Mouse (Mus musculus) heart, embryonic 16.5 days (tissue): ENCODE measurements around the gene Gm21987. TPM values are rescaled to one million over a fixed set of nuclear protein-coding genes. Genes with fewer than 3 reads are reported as not detected.

Experiments
- ATAC-seq: fragments of 200-750 bp; cut with Nextera tagmentation; replicated peaks from 2 replicates; pipeline ENCODE4 v1.8.0; 2017; ENCODE audit warnings: moderate number of reproducible peaks; ENCODE audit not compliant: insufficient read depth, low FRiP score; ENCODE audit errors: extremely low read depth
- H3K27ac ChIP-seq: fragments of 300-500 bp; sonication (generic); 2 replicates; pipeline ENCODE4 v1.5.1; 2014; ENCODE audit warnings: mild to moderate bottlenecking, low read length, control low read depth, moderate library complexity
- H3K27me3 ChIP-seq: fragments of 300-500 bp; sonication (generic); 2 replicates; pipeline ENCODE4 v1.6.1; 2014; ENCODE audit warnings: low read length, mixed read lengths; ENCODE audit not compliant: control insufficient read depth, insufficient read depth
- H3K36me3 ChIP-seq: fragments of 300-500 bp; sonication (generic); 2 replicates; pipeline ENCODE4 v1.6.1; 2014; ENCODE audit not compliant: control insufficient read depth, insufficient read depth
- H3K4me1 ChIP-seq: fragments of 300-500 bp; sonication (generic); 2 replicates; pipeline ENCODE4 v1.6.1; 2014; ENCODE audit warnings: low read length, mixed read lengths; ENCODE audit not compliant: control insufficient read depth, insufficient read depth
- H3K4me2 ChIP-seq: fragments of 300-500 bp; sonication (generic); 2 replicates; pipeline ENCODE4 v1.6.1; 2014; ENCODE audit warnings: low read depth, mild to moderate bottlenecking, control low read depth, low read length
- H3K4me3 ChIP-seq: fragments of 300-500 bp; sonication (generic); 2 replicates; pipeline ENCODE4 v1.5.1; 2014; ENCODE audit warnings: mild to moderate bottlenecking, control low read depth, low read length
- H3K9ac ChIP-seq: fragments of 300-500 bp; sonication (generic); 2 replicates; pipeline ENCODE4 v1.6.1; 2014; ENCODE audit warnings: low read length, control low read depth
- H3K9me3 ChIP-seq: fragments of 300-500 bp; sonication (generic); replicated peaks from 2 replicates; pipeline ENCODE4 v1.6.1; 2016; ENCODE audit warnings: low read length; ENCODE audit not compliant: control insufficient read depth
- WGBS: fragments of 180-500 bp; shearing (Covaris S2); extraction: QIAGEN DNeasy Blood & Tissue Kit; methylation state at CpG from one replicate; pipeline ENCODE4 v1.1.7; 2014; 5-methylcytosine and 5-hydroxymethylcytosine counted together
- polyA plus RNA-seq: library from polyadenylated mRNA; unstranded; fragments of >200 nt; fragmentation: Nextera tagmentation; extraction: Ambion mirVana; gene quantifications from 2 replicates; pipeline ENCODE4 v1.2.1, GENCODE M21; 2015

The Gm21987 gene
- polyA plus RNA-seq, 1 experiment from 2014 or later: 2.3 TPM

DNA sequence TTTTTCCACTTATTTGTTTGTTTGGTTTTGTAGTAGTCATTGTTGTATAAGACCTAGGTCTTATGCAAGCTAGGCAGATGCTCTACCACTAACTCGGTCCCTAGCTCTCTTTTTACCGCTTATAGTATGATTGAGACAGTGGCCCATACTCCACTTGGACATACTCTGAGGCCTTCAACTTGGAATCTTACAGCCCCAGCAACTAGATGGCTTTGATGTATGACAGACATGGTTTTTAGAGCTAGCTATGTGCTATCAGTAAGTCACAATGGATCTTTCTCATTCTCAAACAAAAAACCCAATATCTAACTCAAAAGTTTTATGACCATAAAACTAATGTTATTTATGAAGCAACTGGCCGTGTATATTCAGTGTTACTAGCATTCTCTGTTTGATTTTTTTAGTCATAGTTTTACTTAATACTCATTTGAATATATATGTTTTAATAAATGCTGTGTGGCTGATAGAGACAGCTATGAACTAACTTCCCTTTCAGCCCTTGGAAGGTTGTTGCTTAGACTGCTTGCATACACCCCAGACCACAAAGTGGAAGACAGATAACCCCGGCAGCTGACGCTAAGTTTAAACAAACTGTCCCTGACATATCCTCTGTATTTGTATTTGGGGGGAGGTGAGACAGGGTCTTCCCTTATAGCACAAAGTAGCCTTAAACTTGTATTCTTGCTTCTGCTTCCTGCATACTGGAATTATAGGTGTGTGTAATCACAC lies 7.5 kb downstream of the Gm21987 start:
- no peak overlapping the region for H3K4me3 ChIP-seq
- H3K27me3 ChIP-seq: no peaks in the 10 kb centered on the region
- no peaks in the 10 kb centered on the region for H3K9me3 ChIP-seq
- 59% methylated on average over 5 of the region's 5 CpGs for WGBS
- ATAC-seq: no peak
- no peak overlapping the region for H3K9ac ChIP-seq
- H3K36me3 ChIP-seq: peaks cover 8% of the 10 kb centered on the region; the same call in 1 of the 2 replicates
- no peak overlapping the region for H3K4me2 ChIP-seq
- peaks cover 32% of the 10 kb centered on the region for H3K4me1 ChIP-seq
- no peak overlapping the region for H3K27ac ChIP-seq

DNA sequence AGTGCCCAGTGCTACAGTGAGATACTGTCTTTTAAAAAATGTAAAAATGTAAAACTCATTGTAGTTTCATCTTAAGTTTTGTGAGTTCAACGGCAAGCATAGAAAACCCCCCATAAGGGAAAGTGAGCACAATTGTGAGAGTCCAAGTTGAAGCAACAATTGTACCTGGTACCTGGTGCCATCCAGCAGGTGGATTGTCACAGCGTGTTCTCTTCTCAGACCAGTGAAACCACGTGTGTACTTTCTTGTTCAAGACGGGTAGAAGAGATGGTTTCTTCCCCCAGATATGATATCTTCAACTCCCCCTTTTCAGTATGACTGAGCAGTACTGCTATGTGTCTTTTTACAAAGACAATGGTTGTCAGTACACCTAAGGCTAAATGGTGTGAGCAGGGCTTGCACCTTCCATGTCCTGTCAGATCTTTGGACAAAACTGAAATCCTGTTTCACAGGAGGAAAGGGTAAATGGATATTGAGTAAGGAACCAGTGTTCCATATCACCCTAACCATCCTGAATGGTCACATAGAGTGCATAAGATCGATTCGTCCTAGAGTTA lies 11.5 kb downstream of the Gm21987 start:
- 88% methylated on average over 6 of the region's 6 CpGs for WGBS
- Histone ChIP-seq H3K9me3 (no peaks in the 10 kb centered on the region), H3K27ac (no peak overlapping the region), H3K27me3 (no peaks in the 10 kb centered on the region), H3K4me3 (no peak overlapping the region), H3K9ac (no peak overlapping the region), H3K4me1 (peaks cover 31% of the 10 kb centered on the region), H3K4me2 (no peak overlapping the region), H3K36me3 (0 out of 2 replicates have a peak, but pooled peaks cover 2% of the 10 kb centered on the region)
- no peak for ATAC-seq

DNA sequence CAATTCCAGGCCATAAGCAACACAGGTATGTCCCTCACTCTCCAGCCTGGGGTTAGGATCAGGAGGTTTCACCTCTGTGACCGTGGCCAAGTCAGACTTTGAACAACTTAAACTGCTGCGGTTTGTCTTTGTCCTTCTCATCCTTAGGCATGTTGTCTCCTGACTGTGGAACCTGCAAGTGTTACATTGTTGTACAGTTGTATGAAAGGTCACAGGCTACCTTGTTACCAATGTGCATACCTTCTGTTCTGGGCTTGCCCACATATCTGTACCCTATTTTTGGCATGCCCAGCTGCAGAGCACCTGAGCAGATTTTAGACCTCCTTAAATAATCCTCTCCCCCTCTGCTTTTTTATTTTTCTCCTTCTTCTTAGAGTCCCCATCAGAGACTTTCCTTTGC lies 12.4 kb downstream of the Gm21987 start:
- Histone ChIP-seq H3K4me3 (no peak overlapping the region), H3K4me2 (no peak overlapping the region), H3K27me3 (no peaks in the 10 kb centered on the region), H3K4me1 (peaks cover 27% of the 10 kb centered on the region), H3K36me3 (0 out of 2 replicates have a peak, but pooled peaks cover 2% of the 10 kb centered on the region), H3K9me3 (no peaks in the 10 kb centered on the region), H3K27ac (no peak overlapping the region), H3K9ac (no peak overlapping the region)
- ATAC-seq: no peak
- WGBS: 60% methylated on average over 2 of the region's 2 CpGs

DNA sequence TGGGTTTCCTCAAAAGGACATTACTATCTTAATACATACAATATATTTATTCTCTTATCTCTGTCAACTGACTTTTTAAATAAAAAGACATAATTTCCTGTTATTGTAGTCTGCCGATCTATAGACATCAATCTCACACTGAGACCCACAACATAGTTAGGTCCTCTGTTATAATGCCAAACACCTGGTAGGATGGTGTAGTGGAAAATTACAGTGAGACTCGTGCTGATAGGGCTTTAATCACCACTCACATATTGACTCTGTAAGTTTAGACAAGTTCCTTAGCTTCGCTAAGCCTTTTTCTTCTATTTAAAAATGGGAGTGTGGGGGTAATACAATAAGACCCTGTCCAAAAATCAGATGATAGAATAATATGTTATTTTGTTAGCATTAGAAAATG lies 13.0 kb downstream of the Gm21987 start:
- WGBS: 51% methylated on average over 3 of the region's 3 CpGs
- ATAC-seq: no peak
- H3K9ac ChIP-seq: peak overlapping the region; percentile 44; the same call in 1 of the 2 replicates
- peak overlapping the region; percentile 99 for H3K27ac ChIP-seq
- H3K4me3 ChIP-seq: no peak overlapping the region
- H3K4me2 ChIP-seq: no peak overlapping the region
- peaks cover 26% of the 10 kb centered on the region for H3K4me1 ChIP-seq
- no peaks in the 10 kb centered on the region for H3K9me3 ChIP-seq
- no peaks in the 10 kb centered on the region for H3K27me3 ChIP-seq
- H3K36me3 ChIP-seq: 0 out of 2 replicates have a peak, but pooled peaks cover 2% of the 10 kb centered on the region

DNA sequence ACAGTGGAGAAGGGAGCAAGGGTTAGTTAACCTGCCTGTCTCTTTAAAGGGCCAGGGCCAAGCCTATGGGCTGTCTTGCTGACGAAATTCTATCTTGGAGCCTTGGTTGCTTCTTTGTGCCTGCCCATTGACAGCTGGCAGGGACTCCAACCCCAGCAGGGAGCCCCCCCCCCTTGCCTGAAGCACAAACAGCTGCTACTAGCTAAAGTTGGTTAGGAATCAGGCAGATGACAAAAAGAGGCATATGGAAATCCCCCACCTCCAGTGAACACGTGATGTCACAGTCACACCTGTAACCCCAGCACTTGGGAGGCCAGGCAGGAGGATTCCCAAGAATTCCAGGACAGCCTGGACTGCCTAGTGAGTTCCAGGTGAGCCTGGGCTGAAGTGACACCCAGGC lies 13.5 kb downstream of the Gm21987 start:
- Histone ChIP-seq H3K9me3 (no peaks in the 10 kb centered on the region), H3K36me3 (0 out of 2 replicates have a peak, but pooled peaks cover 2% of the 10 kb centered on the region), H3K9ac (peak overlapping the region; percentile 44; the same call in 1 of the 2 replicates), H3K4me1 (peaks cover 26% of the 10 kb centered on the region), H3K4me2 (peak overlapping the region; percentile 24), H3K27ac (peak overlapping the region; percentile 99), H3K27me3 (no peaks in the 10 kb centered on the region), H3K4me3 (no peak overlapping the region)
- 37% methylated on average over 2 of the region's 2 CpGs for WGBS
- ATAC-seq: no peak

DNA sequence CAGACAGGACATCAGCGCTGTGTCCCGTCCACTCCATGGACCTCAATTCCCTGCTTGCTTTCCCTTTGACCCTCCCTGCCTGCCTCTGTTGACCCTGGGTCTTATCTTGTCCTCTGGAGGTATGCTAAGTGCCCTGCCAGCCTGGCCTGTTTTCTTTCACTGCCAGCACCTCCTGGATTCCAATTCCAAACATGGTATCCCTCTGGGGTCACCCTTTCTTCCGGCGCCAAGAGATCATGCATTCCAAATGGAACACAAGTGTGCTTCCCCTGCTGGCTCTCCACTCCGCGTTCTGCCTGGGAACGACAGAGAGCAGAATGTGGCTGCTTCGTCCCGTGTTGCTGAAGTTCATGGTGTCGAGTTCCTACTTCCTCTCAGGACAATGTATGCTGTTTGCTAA lies 15.1 kb downstream of the Gm21987 start, which contains the start of gene Popdc2:
Gene Popdc2, plus strand, starts transcription at position 277 of the 400 bp plus-strand sequence.
- H3K27ac ChIP-seq: peak within 1 kb of the TSS; percentile 99
- H3K9ac ChIP-seq: peak within 1 kb of the TSS; percentile 91
- WGBS: 7% methylated on average over 10 of the region's 10 CpGs
- H3K9me3 ChIP-seq: no peaks in the 10 kb centered on the region
- peak within 1 kb of the TSS; percentile 68 for H3K4me2 ChIP-seq
- peak; percentile 88 for ATAC-seq
- peaks cover 26% of the 10 kb centered on the region for H3K4me1 ChIP-seq
- H3K27me3 ChIP-seq: no peaks in the 10 kb centered on the region
- peak within 1 kb of the TSS; percentile 77 for H3K4me3 ChIP-seq
- H3K36me3 ChIP-seq: 0 out of 2 replicates have a peak, but pooled peaks cover 2% of the 10 kb centered on the region

DNA sequence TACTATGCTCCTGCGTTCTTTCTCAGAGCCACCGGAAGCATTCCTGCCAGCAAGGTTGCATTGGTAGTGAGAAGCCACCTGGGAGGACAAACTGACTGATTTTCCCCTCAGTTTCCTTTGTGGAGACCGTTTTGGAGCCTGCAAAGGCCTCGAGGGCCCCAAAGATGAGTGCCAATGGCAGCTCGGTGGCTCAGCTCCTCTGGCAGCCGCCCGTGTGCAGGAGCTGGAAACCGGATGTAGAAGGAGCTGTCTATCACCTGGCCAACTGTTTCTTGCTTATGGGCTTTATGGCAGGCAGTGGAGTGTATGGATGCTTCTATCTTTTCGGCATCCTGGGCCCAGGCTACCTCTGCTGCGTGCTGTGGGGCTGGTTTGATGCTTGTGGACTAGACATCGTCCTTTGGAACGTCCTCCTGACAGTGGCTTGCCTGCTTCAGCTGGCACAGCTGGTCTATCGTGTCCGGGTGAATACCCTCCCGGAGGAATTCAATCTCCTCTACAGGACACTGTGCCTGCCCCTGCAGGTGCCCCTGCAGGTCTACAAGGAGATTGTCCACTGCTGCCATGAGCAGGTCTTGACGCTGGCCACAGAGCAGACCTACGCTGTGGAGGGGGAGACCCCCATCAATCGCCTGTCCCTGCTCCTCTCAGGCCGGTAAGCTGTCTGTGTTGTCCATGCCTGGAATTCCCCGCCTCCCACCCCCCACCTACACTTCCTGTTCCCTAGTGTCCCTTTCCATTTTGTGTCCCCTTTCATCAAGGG lies 15.8 kb downstream of the Gm21987 start:
- Histone ChIP-seq H3K9ac (peak overlapping the region; percentile 91), H3K9me3 (no peaks in the 10 kb centered on the region), H3K36me3 (0 out of 2 replicates have a peak, but pooled peaks cover 2% of the 10 kb centered on the region), H3K27ac (peak overlapping the region; percentile 99), H3K4me3 (peak overlapping the region; percentile 77), H3K4me1 (peaks cover 26% of the 10 kb centered on the region), H3K4me2 (peak overlapping the region; percentile 68), H3K27me3 (no peaks in the 10 kb centered on the region)
- peak; percentile 14; the same call in 1 of the 2 replicates for ATAC-seq
- 24% methylated on average over 20 of the region's 20 CpGs for WGBS

DNA sequence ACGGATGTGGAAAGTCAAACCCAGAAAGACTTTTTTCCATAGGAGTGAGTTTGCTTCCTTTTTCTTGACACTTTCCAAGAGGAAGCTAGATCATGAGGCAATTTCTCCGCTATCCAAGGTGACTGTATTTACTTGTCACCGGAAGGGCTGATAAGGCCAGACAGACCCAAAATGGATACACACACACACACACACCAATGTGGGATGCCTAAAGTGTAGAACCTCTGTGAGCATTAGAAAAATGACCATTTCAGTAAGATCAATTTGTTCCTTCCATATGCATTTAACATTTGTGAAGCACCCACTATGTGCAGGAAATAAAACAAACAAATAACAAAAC lies 16.4 kb downstream of the Gm21987 start:
- H3K4me3 ChIP-seq: peak overlapping the region; percentile 77
- 9% methylated on average over 3 of the region's 3 CpGs for WGBS
- ATAC-seq: no peak
- peak overlapping the region; percentile 99 for H3K27ac ChIP-seq
- peak overlapping the region; percentile 68 for H3K4me2 ChIP-seq
- no peaks in the 10 kb centered on the region for H3K27me3 ChIP-seq
- H3K9ac ChIP-seq: peak overlapping the region; percentile 91
- no peaks in the 10 kb centered on the region for H3K9me3 ChIP-seq
- peaks cover 27% of the 10 kb centered on the region for H3K4me1 ChIP-seq
- H3K36me3 ChIP-seq: no peaks in the 10 kb centered on the region
